Mouse (Mus musculus): ENCODE data around the gene Fanca. TPM values are rescaled to one million over a fixed set of nuclear protein-coding genes. Genes with fewer than 3 reads are reported as not detected.

Gene Fanca
- polyA plus RNA-seq, 1 experiment from 2014 or later, result 33.6 TPM

GRCm38 (mm10) chr8:123334467-123334866, 16.1 kb upstream of the Fanca start:
- H3K4me1 ChIP-seq (ENCODE audit: control insufficient read depth, insufficient read depth, low read length), result peaks cover 18% of the 10 kb centered on the region; the same call in 1 of the 2 replicates
- H3K9me3 ChIP-seq (ENCODE audit: control insufficient read depth, low read depth, low read length), result no peaks in the 10 kb centered on the region
- no peak overlapping the region for H3K27ac ChIP-seq (ENCODE audit: low read length)
- no peak overlapping the region for H3K4me2 ChIP-seq (replicated peaks; ENCODE audit: low read depth, low read length)
- no peak overlapping the region for H3K9ac ChIP-seq (replicated peaks; ENCODE audit: low read depth, low read length)
- 13% methylated on average over 1 of the region's 1 CpGs for WGBS
- no peak overlapping the region for H3K4me3 ChIP-seq (ENCODE audit: low read depth, low read length)
- no peaks in the 10 kb centered on the region for H3K36me3 ChIP-seq (ENCODE audit: control insufficient read depth, insufficient read depth, low read length)
- no peak for ATAC-seq (ENCODE audit: insufficient number of reproducible peaks, insufficient read depth, low FRiP score, low read depth)
- peaks cover 2% of the 10 kb centered on the region; the same call in 1 of the 2 replicates for H3K27me3 ChIP-seq (ENCODE audit: control insufficient read depth, insufficient read depth, low read length)

- Histone ChIP-seq H3K4me3 (ENCODE audit: low read depth, low read length) (no peak overlapping the region; the same call in 1 of the 2 replicates), H3K4me1 (ENCODE audit: control insufficient read depth, insufficient read depth, low read length) (peaks cover 18% of the 10 kb centered on the region; the same call in 1 of the 2 replicates), H3K36me3 (ENCODE audit: control insufficient read depth, insufficient read depth, low read length) (no peaks in the 10 kb centered on the region), H3K9ac (replicated peaks; ENCODE audit: low read depth, low read length) (no peak overlapping the region), H3K4me2 (replicated peaks; ENCODE audit: low read depth, low read length) (no peak overlapping the region), H3K27me3 (ENCODE audit: control insufficient read depth, insufficient read depth, low read length) (peaks cover 2% of the 10 kb centered on the region; the same call in 1 of the 2 replicates), H3K27ac (ENCODE audit: low read length) (no peak overlapping the region), H3K9me3 (ENCODE audit: control insufficient read depth, low read depth, low read length) (no peaks in the 10 kb centered on the region)
- ATAC-seq (ENCODE audit: insufficient number of reproducible peaks, insufficient read depth, low FRiP score, low read depth), result no peak
- 8% methylated on average over 7 of the region's 7 CpGs for WGBS
Observed at GRCm38 (mm10) chr8:123333864-123334263, 15.5 kb upstream of the Fanca start.

GRCm38 (mm10) chr8:123333091-123333587, 14.8 kb upstream of the Fanca start:
- H3K4me3 ChIP-seq (ENCODE audit: low read depth, low read length), result peak overlapping the region; percentile 47
- WGBS, result 3% methylated on average over 21 of the region's 21 CpGs
- H3K27me3 ChIP-seq (ENCODE audit: control insufficient read depth, insufficient read depth, low read length), result peaks cover 2% of the 10 kb centered on the region; the same call in 1 of the 2 replicates
- 0 out of 2 replicates have a peak overlapping the region, but pooled peaks have one; percentile 10 for H3K9ac ChIP-seq (replicated peaks; ENCODE audit: low read depth, low read length)
- peaks cover 18% of the 10 kb centered on the region; the same call in 1 of the 2 replicates for H3K4me1 ChIP-seq (ENCODE audit: control insufficient read depth, insufficient read depth, low read length)
- peak overlapping the region; percentile 89 for H3K4me2 ChIP-seq (replicated peaks; ENCODE audit: low read depth, low read length)
- H3K36me3 ChIP-seq (ENCODE audit: control insufficient read depth, insufficient read depth, low read length), result no peaks in the 10 kb centered on the region
- H3K27ac ChIP-seq (ENCODE audit: low read length), result no peak overlapping the region
- no peaks in the 10 kb centered on the region for H3K9me3 ChIP-seq (ENCODE audit: control insufficient read depth, low read depth, low read length)
- peak; percentile 21; the same call in 1 of the 2 replicates for ATAC-seq (ENCODE audit: insufficient number of reproducible peaks, insufficient read depth, low FRiP score, low read depth)

GRCm38 (mm10) chr8:123332262-123333090, 14.1 kb upstream of the Fanca start, which contains the start of gene Spire2:
TSS of gene Spire2 (plus strand) at chr8:123332713.
- Histone ChIP-seq H3K9ac (replicated peaks; ENCODE audit: low read depth, low read length) (0 out of 2 replicates have a peak within 1 kb of the TSS, but pooled peaks have one; percentile 10), H3K27me3 (ENCODE audit: control insufficient read depth, insufficient read depth, low read length) (peaks cover 2% of the 10 kb centered on the region; the same call in 1 of the 2 replicates), H3K9me3 (ENCODE audit: control insufficient read depth, low read depth, low read length) (no peaks in the 10 kb centered on the region), H3K4me2 (replicated peaks; ENCODE audit: low read depth, low read length) (peak within 1 kb of the TSS; percentile 89), H3K27ac (ENCODE audit: low read length) (no peak within 1 kb of the TSS), H3K36me3 (ENCODE audit: control insufficient read depth, insufficient read depth, low read length) (no peaks in the 10 kb centered on the region), H3K4me3 (ENCODE audit: low read depth, low read length) (peak within 1 kb of the TSS; percentile 47), H3K4me1 (ENCODE audit: control insufficient read depth, insufficient read depth, low read length) (peaks cover 18% of the 10 kb centered on the region; the same call in 1 of the 2 replicates)
- under 1% methylated on average over 84 of the region's 85 CpGs for WGBS
- peak; percentile 84 for ATAC-seq (ENCODE audit: insufficient number of reproducible peaks, insufficient read depth, low FRiP score, low read depth)

- Histone ChIP-seq H3K9me3 (ENCODE audit: control insufficient read depth, low read depth, low read length) (no peaks in the 10 kb centered on the region), H3K9ac (replicated peaks; ENCODE audit: low read depth, low read length) (no peak overlapping the region), H3K4me3 (ENCODE audit: low read depth, low read length) (peak overlapping the region; percentile 47; the same call in 1 of the 2 replicates), H3K36me3 (ENCODE audit: control insufficient read depth, insufficient read depth, low read length) (no peaks in the 10 kb centered on the region), H3K4me2 (replicated peaks; ENCODE audit: low read depth, low read length) (peak overlapping the region; percentile 89), H3K27me3 (ENCODE audit: control insufficient read depth, insufficient read depth, low read length) (peaks cover 2% of the 10 kb centered on the region; the same call in 1 of the 2 replicates), H3K27ac (ENCODE audit: low read length) (no peak overlapping the region), H3K4me1 (ENCODE audit: control insufficient read depth, insufficient read depth, low read length) (peaks cover 18% of the 10 kb centered on the region; the same call in 1 of the 2 replicates)
- WGBS, result 28% methylated on average over 8 of the region's 8 CpGs
- ATAC-seq (ENCODE audit: insufficient number of reproducible peaks, insufficient read depth, low FRiP score, low read depth), result no peak
Observed at GRCm38 (mm10) chr8:123331810-123332209, 13.4 kb upstream of the Fanca start.

GRCm38 (mm10) chr8:123331301-123331700, 12.9 kb upstream of the Fanca start:
- Histone ChIP-seq H3K4me1 (ENCODE audit: control insufficient read depth, insufficient read depth, low read length) (peaks cover 18% of the 10 kb centered on the region; the same call in 1 of the 2 replicates), H3K9ac (replicated peaks; ENCODE audit: low read depth, low read length) (no peak overlapping the region), H3K4me3 (ENCODE audit: low read depth, low read length) (no peak overlapping the region), H3K9me3 (ENCODE audit: control insufficient read depth, low read depth, low read length) (no peaks in the 10 kb centered on the region), H3K27me3 (ENCODE audit: control insufficient read depth, insufficient read depth, low read length) (peaks cover 2% of the 10 kb centered on the region; the same call in 1 of the 2 replicates), H3K36me3 (ENCODE audit: control insufficient read depth, insufficient read depth, low read length) (no peaks in the 10 kb centered on the region), H3K27ac (ENCODE audit: low read length) (no peak overlapping the region), H3K4me2 (replicated peaks; ENCODE audit: low read depth, low read length) (no peak overlapping the region)
- ATAC-seq (ENCODE audit: insufficient number of reproducible peaks, insufficient read depth, low FRiP score, low read depth), result no peak
- 72% methylated on average over 2 of the region's 2 CpGs for WGBS

GRCm38 (mm10) chr8:123330701-123331100, 12.3 kb upstream of the Fanca start:
- Histone ChIP-seq H3K4me2 (replicated peaks; ENCODE audit: low read depth, low read length) (no peak overlapping the region), H3K9me3 (ENCODE audit: control insufficient read depth, low read depth, low read length) (no peaks in the 10 kb centered on the region), H3K9ac (replicated peaks; ENCODE audit: low read depth, low read length) (no peak overlapping the region), H3K4me1 (ENCODE audit: control insufficient read depth, insufficient read depth, low read length) (peaks cover 18% of the 10 kb centered on the region; the same call in 1 of the 2 replicates), H3K27me3 (ENCODE audit: control insufficient read depth, insufficient read depth, low read length) (peaks cover 2% of the 10 kb centered on the region; the same call in 1 of the 2 replicates), H3K27ac (ENCODE audit: low read length) (no peak overlapping the region), H3K36me3 (ENCODE audit: control insufficient read depth, insufficient read depth, low read length) (no peaks in the 10 kb centered on the region), H3K4me3 (ENCODE audit: low read depth, low read length) (no peak overlapping the region)
- no peak for ATAC-seq (ENCODE audit: insufficient number of reproducible peaks, insufficient read depth, low FRiP score, low read depth)
- 42% methylated on average over 6 of the region's 6 CpGs for WGBS

GRCm38 (mm10) chr8:123329961-123330360, 11.6 kb upstream of the Fanca start:
- Histone ChIP-seq H3K27me3 (ENCODE audit: control insufficient read depth, insufficient read depth, low read length) (peaks cover 2% of the 10 kb centered on the region; the same call in 1 of the 2 replicates), H3K9ac (replicated peaks; ENCODE audit: low read depth, low read length) (no peak overlapping the region), H3K4me2 (replicated peaks; ENCODE audit: low read depth, low read length) (no peak overlapping the region), H3K4me3 (ENCODE audit: low read depth, low read length) (no peak overlapping the region), H3K4me1 (ENCODE audit: control insufficient read depth, insufficient read depth, low read length) (peaks cover 18% of the 10 kb centered on the region; the same call in 1 of the 2 replicates), H3K9me3 (ENCODE audit: control insufficient read depth, low read depth, low read length) (no peaks in the 10 kb centered on the region), H3K27ac (ENCODE audit: low read length) (no peak overlapping the region), H3K36me3 (ENCODE audit: control insufficient read depth, insufficient read depth, low read length) (no peaks in the 10 kb centered on the region)
- ATAC-seq (ENCODE audit: insufficient number of reproducible peaks, insufficient read depth, low FRiP score, low read depth), result no peak
- 72% methylated on average over 5 of the region's 5 CpGs for WGBS

Measured in stomach, embryonic 14.5 days (tissue).